Mouse (Mus musculus) mammary gland, adult 2 months (tissue): ENCODE measurements around the gene BC029722. TPM values are rescaled to one million over a fixed set of nuclear protein-coding genes. Genes with fewer than 3 reads are reported as not detected.

Experiments used
- polyA plus RNA-seq: library from polyadenylated mRNA; depleted of rRNA; stranded (reverse); fragments of >200 nt; gene quantifications from 2 replicates; pipeline ENCODE4 v1.2.3, GENCODE M21; 2012; ENCODE audit warnings: low replicate concordance; rRNA removed

Gene BC029722
- polyA plus RNA-seq, result 70.9 and 110 TPM in 2 replicates

DNA sequence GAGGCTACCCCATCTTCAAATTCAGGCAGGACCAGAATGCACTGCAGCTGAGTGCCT is at the start of gene BC029722:
BC029722 (minus strand) TSS at position 35 of the 57 bp plus-strand sequence.

DNA sequence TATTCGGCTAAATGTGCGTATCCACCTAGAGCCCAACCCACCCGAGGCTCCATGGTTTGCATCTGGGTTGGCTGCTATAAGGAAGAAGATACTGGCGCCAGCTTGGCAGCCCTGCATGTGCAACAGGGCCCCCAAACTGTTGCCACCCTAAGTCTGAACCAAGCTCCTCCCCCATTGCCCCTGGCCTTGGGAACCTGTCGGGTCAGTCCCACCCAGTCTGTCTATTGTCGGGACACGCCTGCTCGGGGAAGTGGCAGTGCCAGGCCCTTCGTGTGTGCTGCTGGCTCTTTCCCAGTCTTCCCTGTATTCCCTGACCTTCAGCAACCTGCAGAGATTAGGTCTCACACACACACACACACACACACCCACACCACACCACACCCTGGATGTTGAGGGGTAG is 15.5 kb upstream of the BC029722 start, which contains the start of gene Fam83c:
Fam83c (minus strand) TSS at position 123 of the 400 bp plus-strand sequence.

DNA sequence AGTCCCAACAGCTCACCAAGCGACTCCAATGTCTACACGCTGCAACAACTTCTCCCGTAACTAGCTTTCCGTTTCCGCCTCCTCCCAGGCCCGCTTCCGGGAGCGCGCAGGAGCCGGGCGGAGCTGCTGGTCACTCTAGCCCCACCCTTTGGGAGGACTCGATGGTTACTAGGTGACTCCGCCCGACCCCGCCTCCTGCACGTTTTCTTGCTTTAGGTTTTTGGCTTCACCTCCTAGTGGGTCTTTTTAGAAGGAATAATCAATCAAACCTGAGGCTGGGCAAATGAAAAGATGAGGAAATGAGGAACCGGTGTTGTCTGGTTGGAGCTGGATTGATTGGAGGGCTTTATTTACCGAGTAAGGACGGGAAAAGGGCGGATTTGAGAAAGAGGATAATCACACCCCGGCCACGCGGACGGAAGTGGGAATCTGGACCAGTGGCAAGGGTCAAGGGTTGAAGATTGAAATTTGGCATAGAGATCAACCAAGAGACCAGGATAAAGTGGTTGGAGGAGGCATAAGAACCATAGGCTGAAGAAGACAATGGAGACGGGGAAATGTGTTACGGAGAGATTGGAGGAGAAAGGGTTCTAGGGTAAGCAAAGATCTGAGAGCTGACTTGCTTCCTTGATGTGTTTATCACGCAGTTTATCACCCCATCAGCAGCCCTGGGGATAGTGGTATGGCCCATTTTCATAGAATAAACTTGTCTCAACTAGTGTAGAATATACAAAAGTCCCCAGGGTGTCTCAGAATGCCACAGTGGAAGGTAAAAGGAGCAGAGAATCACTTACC is 7.6 kb upstream of the BC029722 start, which contains the start of gene Eif6:
Eif6 (minus strand) TSS at position 296 of the 795 bp plus-strand sequence.

DNA sequence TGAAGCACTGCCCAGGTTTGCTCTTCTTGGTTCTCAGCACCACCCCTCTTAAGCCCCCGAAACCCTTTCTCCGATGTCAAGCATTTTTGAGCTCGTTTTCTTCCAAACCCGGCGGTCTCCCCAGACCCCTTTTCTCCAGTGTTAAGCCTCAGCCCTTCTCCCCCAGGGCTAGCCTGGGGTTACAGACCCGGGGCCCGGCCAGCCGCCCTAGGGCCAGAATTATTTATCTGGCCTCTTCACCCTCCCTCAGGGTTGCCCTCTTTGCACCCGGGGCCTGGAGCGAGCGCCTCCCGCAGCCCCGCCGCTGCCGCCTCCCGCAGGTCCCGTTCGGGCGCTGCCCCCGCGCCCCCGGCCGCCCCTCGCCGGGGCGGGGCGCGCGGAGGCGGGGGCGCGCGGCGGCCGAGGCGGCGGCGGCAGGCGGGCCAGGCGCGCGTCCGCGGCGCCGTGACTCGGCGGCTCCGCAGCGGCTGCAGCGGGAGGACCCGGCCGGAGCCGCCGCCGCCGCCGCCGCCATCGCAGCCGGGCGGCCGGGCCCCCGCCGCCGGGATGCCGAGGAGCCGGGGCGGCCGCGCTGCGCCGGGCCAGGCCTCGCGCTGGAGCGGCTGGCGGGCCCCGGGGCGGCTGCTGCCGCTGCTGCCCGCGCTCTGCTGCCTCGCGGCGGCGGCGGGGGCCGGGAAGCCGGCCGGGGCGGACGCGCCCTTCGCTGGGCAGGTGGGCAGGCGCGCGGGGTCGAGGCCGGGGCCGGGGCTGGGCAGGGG is 44.1 kb downstream of the BC029722 start, which contains the start of gene Mmp24:
Mmp24 (plus strand) TSS at position 416 of the 758 bp plus-strand sequence.

Other genes starting within 250 kb of the BC029722 start
- 17.8 and 20.1 TPM in 2 replicates for gene Gss, start 226.6 kb downstream of the BC029722 start, polyA plus RNA-seq
- gene Myh7b, start 208.2 kb downstream of the BC029722 start, polyA plus RNA-seq, result 0.11 TPM in 1 of 2 replicates, not detected in the other
- gene Trpc4ap, start 127.0 kb downstream of the BC029722 start, polyA plus RNA-seq, result 170 and 221 TPM in 2 replicates
- gene Edem2, start 90.0 kb downstream of the BC029722 start, polyA plus RNA-seq, result 39.5 and 56.7 TPM in 2 replicates
- not detected in 2 replicates for gene Gm17581, start 83.6 kb downstream of the BC029722 start, polyA plus RNA-seq
- gene Procr, start 68.3 kb downstream of the BC029722 start, polyA plus RNA-seq, result 16.3 and 20.4 TPM in 2 replicates
- 0.07 and 0.10 TPM in 2 replicates for gene Mmp24, start 44.1 kb downstream of the BC029722 start, polyA plus RNA-seq
- gene Eif6, start 7.5 kb upstream of the BC029722 start, polyA plus RNA-seq, result 103 and 117 TPM in 2 replicates
- gene Fam83c, start 15.4 kb upstream of the BC029722 start, polyA plus RNA-seq, result 0.04 and 0.36 TPM in 2 replicates
- 17.9 and 69.2 TPM in 2 replicates for gene Uqcc1, start 110.9 kb upstream of the BC029722 start, polyA plus RNA-seq
- gene Gm15557, start 121.3 kb upstream of the BC029722 start, polyA plus RNA-seq, result not detected in 2 replicates
- gene Gdf5, start 125.9 kb upstream of the BC029722 start, polyA plus RNA-seq, result 0.63 and 1.0 TPM in 2 replicates
- gene Cep250, start 137.0 kb upstream of the BC029722 start, polyA plus RNA-seq, result 10.2 and 10.8 TPM in 2 replicates
- gene 6430550D23Rik, start 188.6 kb upstream of the BC029722 start, polyA plus RNA-seq, result 2.4 and 6.7 TPM in 2 replicates
- 195 and 238 TPM in 2 replicates for gene Ergic3, start 188.6 kb upstream of the BC029722 start, polyA plus RNA-seq
- gene Fer1l4, start 233.5 kb upstream of the BC029722 start, polyA plus RNA-seq, result 6.6 and 7.5 TPM in 2 replicates
- 4.6 and 6.2 TPM in 2 replicates for gene Spag4, start 245.7 kb upstream of the BC029722 start, polyA plus RNA-seq